Mouse (Mus musculus): ENCODE data around the gene Map2k5.

- TF ChIP-seq CTCF (IDR thresholded peaks at IDR 0.05; ENCODE audit: borderline replicate concordance, control insufficient read depth, extremely low read depth, insufficient read depth, low read length, poor library complexity) (no peak), POLR2A (IDR thresholded peaks at IDR 0.05; ENCODE audit: control insufficient read depth, extremely low read depth, insufficient read depth, low read length, poor library complexity) (no peak)
Observed at GRCm38 (mm10) chr9:63150086-63150800, 227.5 kb downstream of the Map2k5 start.

All from thymus, adult 2 months (tissue).